Mouse (Mus musculus) midbrain, embryonic 16.5 days (tissue): ENCODE data around the gene Mlf1. TPM values are rescaled to one million over a fixed set of nuclear protein-coding genes. Genes with fewer than 3 reads are reported as not detected.

Experiments used
- ATAC-seq: fragments of 200-750 bp; cut with Nextera tagmentation; 2 replicates; pipeline ENCODE4 v1.8.0; 2017; ENCODE audit warnings: moderate TSS enrichment
- H3K27ac ChIP-seq: fragments of 300-500 bp; sonication (generic); 2 replicates; pipeline ENCODE4 v1.5.1; 2014; ENCODE audit warnings: mild to moderate bottlenecking, low read length, mixed read lengths
- H3K27me3 ChIP-seq: fragments of 300-500 bp; sonication (generic); 2 replicates; pipeline ENCODE4 v1.6.1; 2014; ENCODE audit warnings: low read depth, low read length, mixed read lengths; ENCODE audit not compliant: control insufficient read depth, insufficient read depth
- H3K36me3 ChIP-seq: fragments of 300-500 bp; sonication (generic); 2 replicates; pipeline ENCODE4 v1.6.1; 2014; ENCODE audit warnings: mild to moderate bottlenecking, low read length, moderate library complexity, mixed read lengths; ENCODE audit not compliant: control insufficient read depth, insufficient read depth
- H3K4me1 ChIP-seq: fragments of 300-500 bp; sonication (generic); 2 replicates; pipeline ENCODE4 v1.6.1; 2014; ENCODE audit warnings: mild to moderate bottlenecking, low read length, mixed read lengths; ENCODE audit not compliant: control insufficient read depth, insufficient read depth
- H3K4me2 ChIP-seq: fragments of 300-500 bp; sonication (generic); 2 replicates; pipeline ENCODE4 v1.6.1; 2014; ENCODE audit warnings: mild to moderate bottlenecking, low read length, mixed read lengths
- H3K4me3 ChIP-seq: fragments of 300-500 bp; sonication (generic); 2 replicates; pipeline ENCODE4 v1.5.1; 2014; ENCODE audit warnings: low read depth, mild to moderate bottlenecking, low read length, moderate library complexity, mixed read lengths
- H3K9ac ChIP-seq: fragments of 300-500 bp; sonication (generic); 2 replicates; pipeline ENCODE4 v1.6.1; 2014; ENCODE audit warnings: low read depth, low read length, mixed read lengths
- H3K9me3 ChIP-seq: fragments of 300-500 bp; sonication (generic); replicated peaks from 2 replicates; pipeline ENCODE4 v1.6.1; 2014; ENCODE audit warnings: mild to moderate bottlenecking, low read length, mixed read lengths; ENCODE audit not compliant: control insufficient read depth, poor library complexity, severe bottlenecking
- WGBS: fragments of 180-500 bp; shearing (Covaris S2); extraction: QIAGEN DNeasy Blood & Tissue Kit; methylation state at CpG from one replicate; pipeline ENCODE4 v1.1.7; 2014; 5-methylcytosine and 5-hydroxymethylcytosine counted together
- polyA plus RNA-seq: library from polyadenylated mRNA; unstranded; fragments of >200 nt; fragmentation: Nextera tagmentation; extraction: Ambion mirVana; gene quantifications from 2 replicates; pipeline ENCODE4 v1.2.1, GENCODE M21; 2015

The Mlf1 gene
- polyA plus RNA-seq, 1 experiment from 2014 or later: 28.5 TPM

GRCm38 (mm10) chr3:67429338-67429998 is 55.6 kb downstream of the Mlf1 start:
- no peaks in the 10 kb centered on the region for H3K27me3 ChIP-seq
- H3K9ac ChIP-seq: peak overlapping the region; percentile 42; the same call in 1 of the 2 replicates
- WGBS: 34% methylated on average over 8 of the region's 8 CpGs
- H3K27ac ChIP-seq: no peak overlapping the region
- peak overlapping the region; percentile 45 for H3K4me2 ChIP-seq
- peak overlapping the region; percentile 69 for H3K4me3 ChIP-seq
- peaks cover 4% of the 10 kb centered on the region; the same call in 1 of the 2 replicates for H3K36me3 ChIP-seq
- peaks cover 3% of the 10 kb centered on the region; the same call in 1 of the 2 replicates for H3K9me3 ChIP-seq
- peaks cover 8% of the 10 kb centered on the region for H3K4me1 ChIP-seq
- ATAC-seq: peak; percentile 88

GRCm38 (mm10) chr3:67429999-67430380 is 56.1 kb downstream of the Mlf1 start, which contains the start of gene Gfm1:
TSS of gene Gfm1 (plus strand) at chr3:67430096.
- ATAC-seq: peak; percentile 98
- Histone ChIP-seq H3K27ac (peak within 1 kb of the TSS; percentile 17; the same call in 1 of the 2 replicates), H3K4me1 (peaks cover 8% of the 10 kb centered on the region), H3K9ac (peak within 1 kb of the TSS; percentile 70), H3K4me3 (peak within 1 kb of the TSS; percentile 69), H3K36me3 (peaks cover 4% of the 10 kb centered on the region; the same call in 1 of the 2 replicates), H3K4me2 (peak within 1 kb of the TSS; percentile 62), H3K9me3 (peaks cover 3% of the 10 kb centered on the region; the same call in 1 of the 2 replicates), H3K27me3 (no peaks in the 10 kb centered on the region)
- under 1% methylated on average over 24 of the region's 24 CpGs for WGBS

GRCm38 (mm10) chr3:67434011-67434410 is 60.1 kb downstream of the Mlf1 start:
- H3K4me3 ChIP-seq: no peak overlapping the region
- ATAC-seq: no peak
- H3K4me2 ChIP-seq: no peak overlapping the region
- peaks cover 21% of the 10 kb centered on the region for H3K36me3 ChIP-seq
- peaks cover 8% of the 10 kb centered on the region for H3K4me1 ChIP-seq
- no peak overlapping the region for H3K27ac ChIP-seq
- H3K27me3 ChIP-seq: no peaks in the 10 kb centered on the region
- WGBS: 97% methylated on average over 6 of the region's 6 CpGs
- H3K9ac ChIP-seq: no peak overlapping the region
- H3K9me3 ChIP-seq: no peaks in the 10 kb centered on the region

- Histone ChIP-seq H3K27ac (no peak overlapping the region), H3K9ac (no peak overlapping the region), H3K4me1 (no peaks in the 10 kb centered on the region), H3K27me3 (no peaks in the 10 kb centered on the region), H3K4me2 (no peak overlapping the region), H3K36me3 (peaks cover 52% of the 10 kb centered on the region), H3K9me3 (no peaks in the 10 kb centered on the region), H3K4me3 (no peak overlapping the region)
- 93% methylated on average over 2 of the region's 2 CpGs for WGBS
- ATAC-seq: no peak
Observed at GRCm38 (mm10) chr3:67447143-67447542, 73.2 kb downstream of the Mlf1 start.

Other genes starting within 250 kb of the Mlf1 start
- not detected in 2 replicates for gene Gm17402, start 1.1 kb downstream of the Mlf1 start, polyA plus RNA-seq
- 29.5 and 33.3 TPM in 2 replicates for gene Gfm1, start 56.0 kb downstream of the Mlf1 start, polyA plus RNA-seq
- gene Lxn, start 89.8 kb downstream of the Mlf1 start, polyA plus RNA-seq: 149 and 186 TPM in 2 replicates
- gene Rarres1, start 141.4 kb downstream of the Mlf1 start, polyA plus RNA-seq: 2.7 and 3.2 TPM in 2 replicates
- 29.5 and 29.6 TPM in 2 replicates for gene Mfsd1, start 208.6 kb downstream of the Mlf1 start, polyA plus RNA-seq